ENCODE assay signal across 9 mouse cellular contexts in the genomic region with DNA sequence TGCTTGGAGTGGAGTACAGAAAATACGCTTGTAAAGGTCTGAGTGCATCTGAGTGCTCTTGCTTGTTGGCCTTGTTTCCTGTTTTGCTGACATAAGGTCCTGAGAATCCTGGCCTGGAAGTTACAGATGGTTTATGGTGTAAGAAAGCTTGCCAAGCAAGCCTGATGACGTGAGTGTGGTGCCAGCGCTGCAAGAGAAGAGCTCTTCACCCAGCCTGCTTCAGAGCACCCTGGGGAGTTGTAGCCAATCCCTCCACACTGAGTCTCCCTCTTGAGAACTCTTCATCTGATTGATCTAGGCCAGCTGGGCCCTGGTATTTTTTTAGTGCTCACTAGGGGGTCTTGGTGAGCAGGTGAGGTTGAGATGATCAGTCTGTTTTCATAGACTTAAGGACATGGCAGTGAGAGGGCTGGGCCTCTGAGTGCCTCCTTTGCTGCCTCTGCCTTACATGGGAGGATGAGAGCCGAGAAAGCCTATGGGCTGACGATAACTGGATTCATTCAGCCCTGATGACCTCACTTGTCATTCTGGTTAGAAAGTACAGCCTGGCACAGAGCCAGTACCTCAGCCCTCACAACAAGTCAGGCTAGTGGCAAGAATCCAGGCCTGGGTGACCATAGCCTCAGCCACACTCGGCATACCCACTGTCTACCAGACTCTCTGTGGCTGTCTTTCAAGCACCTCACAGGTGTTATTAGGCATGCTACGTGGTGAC. TPM values are rescaled to one million over a fixed set of nuclear protein-coding genes. Genes with fewer than 3 reads are reported as not detected.
A peak's percentile ranks its signal among the peaks of the same experiment; 100 is the strongest.
DNase-seq lines count a peak whose midpoint lies in the region; ATAC-seq and TF ChIP-seq lines count a peak whose summit lies in the region.
"Had no signal": no experiment of that assay in that cellular context is flagged by ENCODE, and none has a peak within 500 bp of the region (broad histone marks: within the 10 kb centered on the region; RNA-seq: fewer than 3 reads in every experiment).

No protein-coding gene starts in this region.

- no peak overlapping the region for H3K4me3 ChIP-seq in forebrain, embryonic 11.5 days (ENCODE audit: low read depth, low read length)
- H3K4me3 ChIP-seq in forebrain, embryonic 13.5 days, result no peak overlapping the region
- H3K4me3 ChIP-seq in midbrain, postnatal 0 days (ENCODE audit: low read depth, low read length), result no peak overlapping the region
- no peak overlapping the region for H3K4me3 ChIP-seq in midbrain, embryonic 16.5 days (ENCODE audit: low read depth, low read length)
- no peak overlapping the region for H3K4me3 ChIP-seq in heart, embryonic 13.5 days
- H3K4me3 ChIP-seq in hindbrain, embryonic 12.5 days, result no peak overlapping the region
- H3K4me3 ChIP-seq: limb, embryonic 10.5 days had no signal

- 78% methylated on average over 7 of the region's 7 CpGs for WGBS in forebrain, embryonic 11.5 days
- 69% methylated on average over 7 of the region's 7 CpGs for WGBS in forebrain, embryonic 13.5 days
- WGBS in midbrain, postnatal 0 days, result 77% methylated on average over 7 of the region's 7 CpGs
- WGBS in midbrain, embryonic 16.5 days, result 74% methylated on average over 7 of the region's 7 CpGs
- 45% methylated on average over 7 of the region's 7 CpGs for WGBS in heart, embryonic 13.5 days
- WGBS in hindbrain, embryonic 12.5 days, result 79% methylated on average over 7 of the region's 7 CpGs

- H3K27me3 ChIP-seq in forebrain, embryonic 11.5 days (ENCODE audit: control insufficient read depth, insufficient read depth, low read length), result no peaks in the 10 kb centered on the region
- no peaks in the 10 kb centered on the region for H3K27me3 ChIP-seq in forebrain, embryonic 13.5 days
- H3K27me3 ChIP-seq in midbrain, postnatal 0 days (ENCODE audit: insufficient read depth, low read length), result no peaks in the 10 kb centered on the region
- no peaks in the 10 kb centered on the region for H3K27me3 ChIP-seq in midbrain, embryonic 16.5 days (ENCODE audit: control insufficient read depth, insufficient read depth, low read depth, low read length)
- no peaks in the 10 kb centered on the region for H3K27me3 ChIP-seq in heart, embryonic 13.5 days (replicated peaks)
- no peaks in the 10 kb centered on the region for H3K27me3 ChIP-seq in hindbrain, embryonic 12.5 days

- H3K27ac ChIP-seq in forebrain, embryonic 11.5 days (ENCODE audit: low read depth, low read length), result no peak overlapping the region
- no peak overlapping the region for H3K27ac ChIP-seq in forebrain, embryonic 13.5 days
- H3K27ac ChIP-seq in midbrain, postnatal 0 days (ENCODE audit: low read depth, low read length), result no peak overlapping the region
- no peak overlapping the region for H3K27ac ChIP-seq in midbrain, embryonic 16.5 days (ENCODE audit: low read length)
- peak overlapping the region; percentile 87 for H3K27ac ChIP-seq in heart, embryonic 13.5 days (replicated peaks)
- H3K27ac ChIP-seq in hindbrain, embryonic 12.5 days, result no peak overlapping the region
- H3K27ac ChIP-seq: limb, embryonic 10.5 days had no signal

- no peaks in the 10 kb centered on the region for H3K9me3 ChIP-seq in forebrain, embryonic 11.5 days (ENCODE audit: control insufficient read depth, low read length)
- peaks cover 10% of the 10 kb centered on the region for H3K9me3 ChIP-seq in forebrain, embryonic 13.5 days (replicated peaks)
- H3K9me3 ChIP-seq in midbrain, postnatal 0 days (ENCODE audit: low read length), result no peaks in the 10 kb centered on the region
- H3K9me3 ChIP-seq in midbrain, embryonic 16.5 days (replicated peaks; ENCODE audit: control insufficient read depth, low read length, poor library complexity, severe bottlenecking), result no peaks in the 10 kb centered on the region
- H3K9me3 ChIP-seq in heart, embryonic 13.5 days, result no peaks in the 10 kb centered on the region; the same call in 1 of the 2 replicates
- H3K9me3 ChIP-seq in hindbrain, embryonic 12.5 days (replicated peaks), result no peaks in the 10 kb centered on the region
- H3K9me3 ChIP-seq: limb, embryonic 10.5 days had no signal

- TF ChIP-seq CTCF in midbrain, postnatal 0 days (IDR thresholded peaks at IDR 0.05), result no peak

- H3K4me1 ChIP-seq in forebrain, embryonic 11.5 days (replicated peaks; ENCODE audit: control insufficient read depth, insufficient read depth, low read length), result no peaks in the 10 kb centered on the region
- H3K4me1 ChIP-seq in forebrain, embryonic 13.5 days, result peaks cover 4% of the 10 kb centered on the region; the same call in 1 of the 2 replicates
- H3K4me1 ChIP-seq in midbrain, postnatal 0 days (ENCODE audit: insufficient read depth, low read length), result no peaks in the 10 kb centered on the region
- no peaks in the 10 kb centered on the region for H3K4me1 ChIP-seq in midbrain, embryonic 16.5 days (ENCODE audit: control insufficient read depth, insufficient read depth, low read length)
- H3K4me1 ChIP-seq in heart, embryonic 13.5 days, result peaks cover 22% of the 10 kb centered on the region
- H3K4me1 ChIP-seq in hindbrain, embryonic 12.5 days, result no peaks in the 10 kb centered on the region
- H3K4me1 ChIP-seq: limb, embryonic 10.5 days had no signal

- DNase-seq in forebrain, embryonic 11.5 days (ENCODE audit: low spot score), result peak; percentile 40
- DNase-seq in midbrain, postnatal 0 days (ENCODE audit: low spot score), result peak; percentile 51
- peak; percentile 79 for DNase-seq in skeletal muscle tissue, adult 2 months (ENCODE audit: low read depth, low spot score)

- no peak overlapping the region for H3K4me2 ChIP-seq in forebrain, embryonic 11.5 days (ENCODE audit: low read depth, low read length, severe bottlenecking)
- H3K4me2 ChIP-seq in forebrain, embryonic 13.5 days, result no peak overlapping the region
- H3K4me2 ChIP-seq in midbrain, postnatal 0 days (ENCODE audit: low read depth, low read length, poor library complexity, severe bottlenecking), result no peak overlapping the region
- no peak overlapping the region for H3K4me2 ChIP-seq in midbrain, embryonic 16.5 days (ENCODE audit: low read length)
- H3K4me2 ChIP-seq in heart, embryonic 13.5 days, result no peak overlapping the region
- no peak overlapping the region for H3K4me2 ChIP-seq in hindbrain, embryonic 12.5 days (replicated peaks)

- no peak overlapping the region for H3K9ac ChIP-seq in forebrain, embryonic 11.5 days (ENCODE audit: low read length)
- no peak overlapping the region for H3K9ac ChIP-seq in forebrain, embryonic 13.5 days
- H3K9ac ChIP-seq in midbrain, postnatal 0 days (replicated peaks; ENCODE audit: low read length, poor library complexity, severe bottlenecking), result no peak overlapping the region
- no peak overlapping the region for H3K9ac ChIP-seq in midbrain, embryonic 16.5 days (ENCODE audit: low read depth, low read length)
- H3K9ac ChIP-seq in heart, embryonic 13.5 days, result no peak overlapping the region
- no peak overlapping the region for H3K9ac ChIP-seq in hindbrain, embryonic 12.5 days

- ATAC-seq in forebrain, embryonic 11.5 days (replicated peaks; ENCODE audit: low FRiP score), result no peak
- ATAC-seq in forebrain, embryonic 13.5 days, result no peak
- ATAC-seq in midbrain, postnatal 0 days (ENCODE audit: low FRiP score), result no peak
- no peak for ATAC-seq in midbrain, embryonic 16.5 days
- no peak; the same call in 1 of the 2 replicates for ATAC-seq in heart, embryonic 13.5 days (ENCODE audit: extremely low read depth, insufficient number of reproducible peaks, low FRiP score, low TSS enrichment)
- ATAC-seq in CD4-positive, CD25-positive, alpha-beta regulatory T cell, adult 4 months, result no peak
- no peak for ATAC-seq in hindbrain, embryonic 12.5 days (ENCODE audit: low FRiP score)

- no peaks in the 10 kb centered on the region for H3K36me3 ChIP-seq in forebrain, embryonic 11.5 days (ENCODE audit: control insufficient read depth, insufficient read depth, low read length)
- no peaks in the 10 kb centered on the region for H3K36me3 ChIP-seq in forebrain, embryonic 13.5 days (ENCODE audit: poor library complexity, severe bottlenecking)
- H3K36me3 ChIP-seq in midbrain, postnatal 0 days (ENCODE audit: insufficient read depth, low read length), result no peaks in the 10 kb centered on the region
- H3K36me3 ChIP-seq in midbrain, embryonic 16.5 days (ENCODE audit: control insufficient read depth, insufficient read depth, low read length), result no peaks in the 10 kb centered on the region
- H3K36me3 ChIP-seq in heart, embryonic 13.5 days, result no peaks in the 10 kb centered on the region
- H3K36me3 ChIP-seq in hindbrain, embryonic 12.5 days, result no peaks in the 10 kb centered on the region
- H3K36me3 ChIP-seq: limb, embryonic 10.5 days had no signal

RNA-seq across cellular contexts. Expression of gene Zranb1, which starts 35.9 kb away (rescaled TPM):
- 18.0 and 18.1 TPM in 2 replicates for polyA plus RNA-seq in forebrain, embryonic 11.5 days (2014; fragmentation: Nextera tagmentation; extraction: Ambion mirVana)
- 16.1 and 16.2 TPM in 2 replicates for polyA plus RNA-seq in forebrain, embryonic 13.5 days (2015; fragmentation: Nextera tagmentation; extraction: Ambion mirVana)
- total RNA-seq in midbrain, postnatal 0 days (2014; rRNA removed), result 45.1 and 64.6 TPM in 2 replicates
- polyA plus RNA-seq in midbrain, postnatal 0 days (2015; fragmentation: Nextera tagmentation; extraction: Ambion mirVana), result 26.6 and 28.2 TPM in 2 replicates
- 19.2 and 21.0 TPM in 2 replicates for polyA plus RNA-seq in midbrain, embryonic 16.5 days (2015; fragmentation: Nextera tagmentation; extraction: Ambion mirVana)
- polyA plus RNA-seq in heart, embryonic 13.5 days (2015; fragmentation: Nextera tagmentation; extraction: Ambion mirVana), result 7.5 and 8.0 TPM in 2 replicates
- 10 to 100 TPM; 11.4 to 15.4 TPM for polyA plus RNA-seq in CD4-positive, CD25-positive, alpha-beta regulatory T cell, adult 4 months (2017; shearing (Covaris generic))
- polyA plus RNA-seq in hindbrain, embryonic 12.5 days (2016; fragmentation: Nextera tagmentation; extraction: Ambion mirVana), result 20.0 and 23.0 TPM in 2 replicates

RNA-seq across cellular contexts. Expression of gene Abraxas2, which starts 36.0 kb away (rescaled TPM):
- 34.9 and 40.6 TPM in 2 replicates for polyA plus RNA-seq in forebrain, embryonic 11.5 days (2014; fragmentation: Nextera tagmentation; extraction: Ambion mirVana)
- polyA plus RNA-seq in forebrain, embryonic 13.5 days (2015; fragmentation: Nextera tagmentation; extraction: Ambion mirVana), result 42.5 and 43.5 TPM in 2 replicates
- 26.7 and 28.8 TPM in 2 replicates for total RNA-seq in midbrain, postnatal 0 days (2014; rRNA removed)
- polyA plus RNA-seq in midbrain, postnatal 0 days (2015; fragmentation: Nextera tagmentation; extraction: Ambion mirVana), result 31.1 and 32.3 TPM in 2 replicates
- 37.4 and 38.6 TPM in 2 replicates for polyA plus RNA-seq in midbrain, embryonic 16.5 days (2015; fragmentation: Nextera tagmentation; extraction: Ambion mirVana)
- polyA plus RNA-seq in heart, embryonic 13.5 days (2015; fragmentation: Nextera tagmentation; extraction: Ambion mirVana), result 25.7 and 28.9 TPM in 2 replicates
- polyA plus RNA-seq in CD4-positive, CD25-positive, alpha-beta regulatory T cell, adult 4 months (2017; shearing (Covaris generic)), result 10 to 100 TPM; 35.2 to 37.9 TPM
- polyA plus RNA-seq in hindbrain, embryonic 12.5 days (2016; fragmentation: Nextera tagmentation; extraction: Ambion mirVana), result 35.8 and 36.2 TPM in 2 replicates

RNA-seq across cellular contexts. Expression of gene Eef1akmt2, which starts 42.5 kb away (rescaled TPM):
- polyA plus RNA-seq in forebrain, embryonic 11.5 days (2014; fragmentation: Nextera tagmentation; extraction: Ambion mirVana), result 80.7 and 91.7 TPM in 2 replicates
- 105 and 115 TPM in 2 replicates for polyA plus RNA-seq in forebrain, embryonic 13.5 days (2015; fragmentation: Nextera tagmentation; extraction: Ambion mirVana)
- 52.1 and 62.1 TPM in 2 replicates for total RNA-seq in midbrain, postnatal 0 days (2014; rRNA removed)
- 80.1 and 84.2 TPM in 2 replicates for polyA plus RNA-seq in midbrain, postnatal 0 days (2015; fragmentation: Nextera tagmentation; extraction: Ambion mirVana)
- polyA plus RNA-seq in midbrain, embryonic 16.5 days (2015; fragmentation: Nextera tagmentation; extraction: Ambion mirVana), result 91.7 and 94.3 TPM in 2 replicates
- 38.5 and 40.3 TPM in 2 replicates for polyA plus RNA-seq in heart, embryonic 13.5 days (2015; fragmentation: Nextera tagmentation; extraction: Ambion mirVana)
- 10 to 100 TPM; 55.3 to 58.5 TPM for polyA plus RNA-seq in CD4-positive, CD25-positive, alpha-beta regulatory T cell, adult 4 months (2017; shearing (Covaris generic))
- polyA plus RNA-seq in hindbrain, embryonic 12.5 days (2016; fragmentation: Nextera tagmentation; extraction: Ambion mirVana), result 75.0 and 87.3 TPM in 2 replicates
